Mouse (Mus musculus) heart, adult 2 months (tissue): ENCODE results near the gene N4bp1.

Source experiments
- CTCF ChIP-seq: fragments of 200-600 bp; IDR thresholded peaks from 2 replicates; pipeline ENCODE4 v1.8.1; 2022; ENCODE audit warnings: antibody characterized with exemption, mild to moderate bottlenecking, moderate library complexity
- EP300 ChIP-seq: fragments of 200-500 bp; IDR thresholded peaks from 2 replicates; pipeline ENCODE4 v1.6.1; 2011; ENCODE audit warnings: low read depth, low read length, control low read depth; ENCODE audit not compliant: insufficient read depth
- POLR2A ChIP-seq: fragments of 200-500 bp; IDR thresholded peaks from 2 replicates; pipeline ENCODE4 v1.6.1; 2011; ENCODE audit warnings: mild to moderate bottlenecking, low read depth, low read length, control low read depth; ENCODE audit not compliant: insufficient read depth

DNA sequence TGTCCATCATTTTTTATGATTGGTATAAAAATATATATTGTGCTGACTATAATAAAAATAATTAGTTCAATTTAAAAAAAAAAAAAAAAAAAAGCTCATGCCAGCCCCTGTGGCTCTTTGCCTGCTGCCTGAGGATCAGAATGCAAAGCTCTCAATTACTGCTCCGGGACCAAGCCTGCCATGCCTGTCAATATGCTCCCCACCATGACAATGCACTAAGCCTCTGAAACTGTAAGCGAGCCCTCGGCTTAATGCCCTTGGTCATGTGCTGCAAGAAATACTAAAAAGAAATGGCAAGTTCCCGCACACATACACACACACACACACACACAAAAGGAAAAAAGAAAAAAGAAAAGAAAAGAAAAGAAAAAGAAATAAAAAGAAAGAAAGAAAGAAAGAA, 60.3 kb downstream of the N4bp1 start:
- no peak for TF ChIP-seq CTCF
- no peak for TF ChIP-seq EP300
- no peak for TF ChIP-seq POLR2A
